Mouse (Mus musculus): ENCODE measurements at regions not wholly inside any gene's neighbourhood (a gene's known extent, or its start where the extent isn't known, plus 50 kb on each side); places are given as distances from the start of the nearest gene placed in this dataset.

DNA sequence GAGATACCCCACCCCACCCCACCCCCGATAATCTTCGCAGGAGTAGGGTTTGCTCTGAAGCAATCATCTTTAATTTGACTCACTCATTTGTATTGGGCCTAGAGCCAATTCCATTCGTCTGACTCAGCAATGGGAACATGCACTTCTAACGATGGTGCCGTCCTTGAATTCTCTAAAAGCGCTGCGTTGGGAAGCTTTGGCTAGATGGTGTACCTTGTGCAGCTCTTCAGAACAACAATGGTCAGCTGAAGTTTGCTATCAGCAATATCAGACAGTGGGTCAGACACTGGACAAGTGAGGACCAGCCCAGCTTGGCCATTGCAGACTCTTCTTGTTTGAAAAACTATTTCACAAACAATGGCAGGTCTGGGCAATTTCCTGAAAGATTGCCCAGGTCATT, 440.1 kb upstream of the Slc30a5 start:
- ATAC-seq (ENCODE audit: insufficient number of reproducible peaks, low FRiP score, low TSS enrichment, low read depth) = no peak
- Histone ChIP-seq H3K9me3 (no peaks in the 10 kb centered on the region), H3K4me3 (no peak overlapping the region), H3K27me3 (no peaks in the 10 kb centered on the region), H3K4me2 (no peak overlapping the region), H3K9ac (no peak overlapping the region), H3K36me3 (no peaks in the 10 kb centered on the region), H3K27ac (no peak overlapping the region), H3K4me1 (peaks cover 15% of the 10 kb centered on the region)
- whole genome bisulfite sequencing = 61% methylated on average over 7 of the region's 7 CpGs

DNA sequence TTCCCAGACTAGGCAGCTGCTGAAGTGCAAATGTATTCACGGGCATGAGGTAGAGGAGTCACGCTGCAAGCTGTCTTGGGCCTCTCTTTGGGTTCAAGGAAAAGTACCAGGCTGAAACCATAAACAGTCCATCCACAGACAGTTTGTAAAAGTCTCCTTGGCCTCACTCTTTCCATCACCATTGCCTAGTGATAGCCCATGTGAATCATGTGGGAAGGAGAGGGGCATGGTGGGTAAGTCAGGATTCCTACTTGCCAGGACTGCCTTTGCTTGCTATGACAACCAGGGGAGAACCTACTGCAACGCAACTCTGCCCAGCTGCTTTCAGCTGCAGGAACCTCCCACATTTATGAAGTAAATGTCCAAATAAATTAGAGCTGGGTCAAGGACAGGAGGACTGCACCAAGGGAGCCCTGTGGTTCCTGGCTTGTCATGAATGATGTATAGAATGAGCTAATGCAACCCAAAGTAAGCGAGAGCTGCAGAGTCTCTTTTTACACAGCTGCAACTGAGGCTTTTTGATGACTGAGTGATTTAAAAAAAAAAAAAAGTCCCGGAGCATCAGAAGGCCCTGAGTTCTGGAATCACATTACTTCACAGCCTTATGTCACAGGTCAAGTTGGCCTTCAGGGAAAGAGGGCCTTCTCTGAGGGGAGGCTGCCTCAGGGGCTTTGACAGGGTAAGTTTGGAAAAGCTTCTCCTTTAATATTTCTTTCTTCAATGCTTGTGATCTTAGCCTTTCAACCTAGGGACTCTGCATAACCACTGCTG, 420.7 kb upstream of the Slc30a5 start:
- no peaks in the 10 kb centered on the region for H3K9me3 ChIP-seq
- WGBS = 53% methylated on average over 5 of the region's 5 CpGs
- no peaks in the 10 kb centered on the region for H3K36me3 ChIP-seq
- H3K9ac ChIP-seq = no peak overlapping the region
- ATAC-seq (ENCODE audit: insufficient number of reproducible peaks, low FRiP score, low TSS enrichment, low read depth) = no peak
- H3K4me3 ChIP-seq = no peak overlapping the region
- H3K27me3 ChIP-seq = no peaks in the 10 kb centered on the region
- H3K27ac ChIP-seq = no peak overlapping the region
- H3K4me1 ChIP-seq = no peaks in the 10 kb centered on the region
- H3K4me2 ChIP-seq = no peak overlapping the region

GRCm38 (mm10) chr13:101249369-101249768, 416.1 kb upstream of the Slc30a5 start:
- no peak for ATAC-seq (ENCODE audit: insufficient number of reproducible peaks, low FRiP score, low TSS enrichment, low read depth)
- Histone ChIP-seq H3K9ac (no peak overlapping the region), H3K27ac (no peak overlapping the region), H3K4me2 (no peak overlapping the region), H3K4me3 (no peak overlapping the region), H3K4me1 (no peaks in the 10 kb centered on the region), H3K27me3 (no peaks in the 10 kb centered on the region), H3K36me3 (no peaks in the 10 kb centered on the region), H3K9me3 (no peaks in the 10 kb centered on the region)
- 76% methylated on average over 5 of the region's 5 CpGs for WGBS

GRCm38 (mm10) chr13:101244326-101244725, 411.1 kb upstream of the Slc30a5 start:
- H3K4me2 ChIP-seq = no peak overlapping the region
- WGBS = 87% methylated on average over 3 of the region's 3 CpGs
- ATAC-seq (ENCODE audit: insufficient number of reproducible peaks, low FRiP score, low TSS enrichment, low read depth) = no peak

DNA sequence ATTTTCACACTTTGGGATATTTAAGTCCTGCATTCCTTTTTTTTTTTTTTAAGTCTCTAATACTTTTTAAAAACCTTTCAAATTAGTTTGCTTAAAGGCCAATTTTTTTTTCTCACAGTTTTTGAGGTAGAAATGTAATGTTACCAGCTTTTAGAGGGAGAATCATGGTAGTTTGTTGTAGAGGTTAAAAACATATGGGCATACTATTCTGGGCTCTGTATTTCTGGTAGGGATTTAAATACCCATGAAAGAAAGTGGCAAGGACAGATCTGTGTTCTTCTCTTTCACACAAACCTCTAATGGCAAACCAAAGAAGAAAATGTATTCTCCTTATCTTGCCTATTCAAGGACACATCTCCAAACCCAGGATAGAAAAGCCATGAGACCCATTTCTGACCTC, 405.6 kb upstream of the Slc30a5 start:
- Histone ChIP-seq H3K4me3 (no peak overlapping the region), H3K9me3 (no peaks in the 10 kb centered on the region), H3K9ac (no peak overlapping the region), H3K36me3 (no peaks in the 10 kb centered on the region), H3K4me1 (peaks cover 3% of the 10 kb centered on the region), H3K4me2 (no peak overlapping the region), H3K27me3 (no peaks in the 10 kb centered on the region), H3K27ac (no peak overlapping the region)
- ATAC-seq (ENCODE audit: insufficient number of reproducible peaks, low FRiP score, low TSS enrichment, low read depth) = no peak

More at GRCm38 (mm10) chr13:101244326-101244725, 411.1 kb upstream of the Slc30a5 start:
- Histone ChIP-seq H3K27ac (no peak overlapping the region), H3K36me3 (no peaks in the 10 kb centered on the region), H3K27me3 (no peaks in the 10 kb centered on the region), H3K4me3 (no peak overlapping the region), H3K9ac (no peak overlapping the region), H3K4me1 (no peaks in the 10 kb centered on the region), H3K9me3 (no peaks in the 10 kb centered on the region)

GRCm38 (mm10) chr13:101237035-101237434, 403.8 kb upstream of the Slc30a5 start:
- H3K9me3 ChIP-seq = no peaks in the 10 kb centered on the region
- H3K27me3 ChIP-seq = no peaks in the 10 kb centered on the region
- no peak overlapping the region for H3K9ac ChIP-seq
- ATAC-seq (ENCODE audit: insufficient number of reproducible peaks, low FRiP score, low TSS enrichment, low read depth) = no peak
- H3K36me3 ChIP-seq = no peaks in the 10 kb centered on the region
- 64% methylated on average over 10 of the region's 10 CpGs for WGBS
- H3K4me3 ChIP-seq = no peak overlapping the region
- H3K27ac ChIP-seq = no peak overlapping the region
- H3K4me2 ChIP-seq = no peak overlapping the region
- H3K4me1 ChIP-seq = peaks cover 9% of the 10 kb centered on the region

DNA sequence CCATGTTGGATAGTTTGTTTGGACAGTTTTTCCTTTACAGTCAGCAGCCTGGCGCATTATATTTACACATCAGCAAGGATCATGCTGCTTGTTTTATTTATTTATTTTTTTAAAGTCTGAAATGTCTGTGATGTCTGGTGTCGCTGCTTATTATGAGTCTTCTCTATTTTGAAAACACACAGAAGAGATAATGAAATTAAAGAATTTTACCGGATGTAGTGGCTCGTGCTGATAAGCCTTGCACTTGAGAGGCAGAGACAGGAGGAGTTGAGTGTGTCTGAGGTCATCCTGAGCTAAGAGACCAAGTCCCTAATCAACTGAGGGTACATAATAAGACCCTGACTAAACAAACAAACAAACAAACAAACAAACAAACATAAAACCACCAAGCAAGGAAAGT, 402.6 kb upstream of the Slc30a5 start:
- Histone ChIP-seq H3K27ac (no peak overlapping the region), H3K36me3 (no peaks in the 10 kb centered on the region), H3K9me3 (no peaks in the 10 kb centered on the region), H3K4me2 (no peak overlapping the region), H3K4me3 (no peak overlapping the region), H3K4me1 (peaks cover 9% of the 10 kb centered on the region), H3K27me3 (no peaks in the 10 kb centered on the region), H3K9ac (no peak overlapping the region)
- 92% methylated on average over 4 of the region's 4 CpGs for WGBS
- no peak for ATAC-seq (ENCODE audit: insufficient number of reproducible peaks, low FRiP score, low TSS enrichment, low read depth)

GRCm38 (mm10) chr13:101235110-101235509, 401.9 kb upstream of the Slc30a5 start:
- H3K4me3 ChIP-seq = no peak overlapping the region
- 54% methylated on average over 3 of the region's 3 CpGs for WGBS
- no peak for ATAC-seq (ENCODE audit: insufficient number of reproducible peaks, low FRiP score, low TSS enrichment, low read depth)
- H3K9me3 ChIP-seq = no peaks in the 10 kb centered on the region
- H3K27ac ChIP-seq = no peak overlapping the region
- peaks cover 9% of the 10 kb centered on the region for H3K4me1 ChIP-seq
- no peaks in the 10 kb centered on the region for H3K27me3 ChIP-seq
- H3K36me3 ChIP-seq = no peaks in the 10 kb centered on the region
- no peak overlapping the region for H3K4me2 ChIP-seq
- H3K9ac ChIP-seq = no peak overlapping the region

DNA sequence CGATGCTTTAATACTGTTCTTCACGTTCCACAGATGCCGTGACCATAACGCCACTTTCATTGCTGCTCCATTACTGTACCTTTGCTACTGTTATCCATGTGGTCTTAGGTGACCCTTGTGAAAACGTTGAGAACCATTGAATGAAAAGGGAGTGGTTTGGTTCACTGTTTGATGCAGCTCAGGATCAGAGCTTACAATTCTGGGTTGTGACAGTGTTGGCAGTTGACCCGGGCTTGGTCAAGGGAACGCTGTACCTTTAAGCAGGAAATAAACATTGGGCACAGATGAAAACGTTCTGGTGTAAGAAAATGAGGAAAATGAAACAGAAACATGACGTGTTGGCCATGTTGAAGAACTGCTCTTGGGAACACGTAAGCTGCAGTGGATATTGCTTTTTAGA, 401.3 kb upstream of the Slc30a5 start:
- Histone ChIP-seq H3K9ac (no peak overlapping the region), H3K4me2 (no peak overlapping the region), H3K9me3 (no peaks in the 10 kb centered on the region), H3K27me3 (no peaks in the 10 kb centered on the region), H3K4me3 (no peak overlapping the region), H3K27ac (no peak overlapping the region), H3K36me3 (no peaks in the 10 kb centered on the region), H3K4me1 (peaks cover 9% of the 10 kb centered on the region)
- WGBS = 74% methylated on average over 10 of the region's 10 CpGs
- no peak for ATAC-seq (ENCODE audit: insufficient number of reproducible peaks, low FRiP score, low TSS enrichment, low read depth)

DNA sequence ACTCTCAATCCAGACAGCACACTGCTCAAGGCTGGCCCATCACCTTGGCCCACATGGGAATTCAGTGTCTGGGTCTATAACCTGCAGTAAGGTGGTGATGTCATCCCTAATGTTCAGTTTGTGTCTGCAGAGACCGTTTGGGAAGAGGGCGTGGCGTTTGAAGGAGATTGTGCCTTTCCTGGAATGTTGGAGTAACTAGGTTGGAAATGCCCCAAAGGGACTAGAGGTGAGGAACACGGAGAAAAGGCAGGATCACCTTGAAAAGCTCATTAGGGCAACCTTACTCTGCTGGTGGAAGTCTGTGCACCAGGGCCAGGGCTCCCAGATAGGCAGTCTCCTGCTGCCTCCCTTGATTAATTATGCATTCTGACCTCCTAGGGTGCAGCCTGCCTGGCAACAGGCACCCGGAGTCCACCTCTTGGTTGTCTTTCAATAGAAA, 400.6 kb upstream of the Slc30a5 start:
- Histone ChIP-seq H3K36me3 (no peaks in the 10 kb centered on the region), H3K9ac (no peak overlapping the region), H3K4me3 (no peak overlapping the region), H3K4me2 (no peak overlapping the region), H3K4me1 (peaks cover 9% of the 10 kb centered on the region), H3K9me3 (no peaks in the 10 kb centered on the region), H3K27me3 (no peaks in the 10 kb centered on the region), H3K27ac (peak overlapping the region; percentile 43; the same call in 1 of the 2 replicates)
- no peak for ATAC-seq (ENCODE audit: insufficient number of reproducible peaks, low FRiP score, low TSS enrichment, low read depth)
- WGBS = 25% methylated on average over 5 of the region's 5 CpGs

- no peaks in the 10 kb centered on the region for H3K27me3 ChIP-seq
- no peak overlapping the region for H3K4me3 ChIP-seq
- no peaks in the 10 kb centered on the region for H3K36me3 ChIP-seq
- ATAC-seq (ENCODE audit: insufficient number of reproducible peaks, low FRiP score, low TSS enrichment, low read depth) = 0 out of 2 replicates have a peak, but pooled peaks have one; percentile 63
- peaks cover 9% of the 10 kb centered on the region for H3K4me1 ChIP-seq
- WGBS = 40% methylated on average over 8 of the region's 8 CpGs
- H3K27ac ChIP-seq = peak overlapping the region; percentile 43; the same call in 1 of the 2 replicates
- no peaks in the 10 kb centered on the region for H3K9me3 ChIP-seq
- no peak overlapping the region for H3K4me2 ChIP-seq
- H3K9ac ChIP-seq = no peak overlapping the region
These were observed 400.1 kb upstream of the Slc30a5 start for GRCm38 (mm10) chr13:101233181-101233842.

- Histone ChIP-seq H3K27me3 (no peaks in the 10 kb centered on the region), H3K4me3 (no peak overlapping the region), H3K9ac (no peak overlapping the region), H3K4me2 (no peak overlapping the region), H3K4me1 (peaks cover 9% of the 10 kb centered on the region), H3K27ac (no peak overlapping the region), H3K36me3 (no peaks in the 10 kb centered on the region), H3K9me3 (no peaks in the 10 kb centered on the region)
- ATAC-seq (ENCODE audit: insufficient number of reproducible peaks, low FRiP score, low TSS enrichment, low read depth) = no peak
- WGBS = 81% methylated on average over 4 of the region's 4 CpGs
These were observed 396.6 kb upstream of the Slc30a5 start for GRCm38 (mm10) chr13:101229861-101230260.

Data from limb, embryonic 15.5 days (tissue).